Mouse (Mus musculus) lung, embryonic 14.5 days (tissue): ENCODE measurements around the gene Olfr684. TPM values are rescaled to one million over a fixed set of nuclear protein-coding genes. Genes with fewer than 3 reads are reported as not detected.

Experiments
- ATAC-seq: fragments of 200-750 bp; cut with Nextera tagmentation; 2 replicates; pipeline ENCODE4 v1.8.0; 2017; ENCODE audit warnings: mild to moderate bottlenecking, moderate TSS enrichment, moderate library complexity; ENCODE audit not compliant: insufficient read depth
- DNase-seq: peaks from one replicate; pipeline ENCODE4 v3.0.0-alpha.2; 2015
- H3K27ac ChIP-seq: fragments of 300-500 bp; sonication (generic); 2 replicates; pipeline ENCODE4 v1.5.1; 2014; ENCODE audit warnings: low read depth, mild to moderate bottlenecking, moderate library complexity
- H3K27me3 ChIP-seq: fragments of 300-500 bp; sonication (generic); 2 replicates; pipeline ENCODE4 v1.6.1; 2014; ENCODE audit warnings: low read length, control low read depth; ENCODE audit not compliant: insufficient read depth
- H3K36me3 ChIP-seq: fragments of 300-500 bp; sonication (generic); 2 replicates; pipeline ENCODE4 v1.6.1; 2014; ENCODE audit warnings: control low read depth; ENCODE audit not compliant: insufficient read depth
- H3K4me1 ChIP-seq: fragments of 300-500 bp; sonication (generic); 2 replicates; pipeline ENCODE4 v1.6.1; 2014; ENCODE audit warnings: antibody characterized with exemption, control low read depth; ENCODE audit not compliant: insufficient read depth
- H3K4me2 ChIP-seq: fragments of 300-500 bp; sonication (generic); 2 replicates; pipeline ENCODE4 v1.6.1; 2014; ENCODE audit warnings: mild to moderate bottlenecking
- H3K4me3 ChIP-seq: fragments of 300-500 bp; sonication (generic); 2 replicates; pipeline ENCODE4 v1.5.1; 2014; ENCODE audit warnings: low read depth, low read length
- H3K9ac ChIP-seq: fragments of 300-500 bp; sonication (generic); 2 replicates; pipeline ENCODE4 v1.6.1; 2014
- H3K9me3 ChIP-seq: fragments of 300-500 bp; sonication (generic); 2 replicates; pipeline ENCODE4 v1.6.1; 2016; ENCODE audit warnings: low read depth, low read length, control low read depth
- CTCF ChIP-seq: IDR thresholded peaks from 2 replicates; pipeline ENCODE4 v1.5.1; 2016; ENCODE audit warnings: antibody characterized with exemption, low read depth
- WGBS: fragments of 180-500 bp; shearing (Covaris S2); extraction: QIAGEN DNeasy Blood & Tissue Kit; methylation state at CpG from one replicate; pipeline ENCODE4 v1.1.7; 2014; 5-methylcytosine and 5-hydroxymethylcytosine counted together
- polyA plus RNA-seq: library from polyadenylated mRNA; unstranded; fragments of >200 nt; fragmentation: Nextera tagmentation; extraction: Ambion mirVana; gene quantifications from 2 replicates; pipeline ENCODE4 v1.2.1, GENCODE M21; 2014

Gene Olfr684
- polyA plus RNA-seq: not detected in 2 replicates

DNA sequence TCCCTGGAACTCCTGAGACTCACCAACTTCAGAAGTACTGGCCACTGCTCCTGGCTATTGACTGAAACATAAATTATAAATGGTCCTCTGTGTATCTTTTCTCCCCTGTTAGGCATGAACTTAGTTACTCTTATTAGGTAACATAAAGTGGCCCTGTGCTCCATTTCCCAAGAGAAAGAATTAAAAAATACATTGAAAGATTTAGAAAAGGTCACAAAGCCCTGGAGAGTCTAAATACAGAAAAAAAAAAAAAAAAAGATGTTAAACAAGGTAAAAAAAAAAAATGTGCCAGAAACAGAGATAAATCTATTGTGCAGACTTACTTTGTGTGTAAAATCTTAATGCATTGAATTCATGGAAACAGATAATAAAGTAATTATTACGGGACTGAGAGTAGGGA lies at the start of gene Olfr684:
Olfr684 (minus strand) TSS at position 101 of the 400 bp plus-strand sequence.
- H3K27me3 ChIP-seq: no peaks in the 10 kb centered on the region
- no peak within 1 kb of the TSS for H3K9ac ChIP-seq
- no peaks in the 10 kb centered on the region for H3K4me1 ChIP-seq
- no peak within 1 kb of the TSS for H3K4me3 ChIP-seq
- H3K36me3 ChIP-seq: no peaks in the 10 kb centered on the region
- DNase-seq (no peak), ATAC-seq (no peak)
- H3K4me2 ChIP-seq: no peak within 1 kb of the TSS
- no peak for TF ChIP-seq CTCF
- H3K27ac ChIP-seq: no peak within 1 kb of the TSS
- no peaks in the 10 kb centered on the region for H3K9me3 ChIP-seq
- WGBS: 55% methylated on average over 1 of the region's 1 CpGs

DNA sequence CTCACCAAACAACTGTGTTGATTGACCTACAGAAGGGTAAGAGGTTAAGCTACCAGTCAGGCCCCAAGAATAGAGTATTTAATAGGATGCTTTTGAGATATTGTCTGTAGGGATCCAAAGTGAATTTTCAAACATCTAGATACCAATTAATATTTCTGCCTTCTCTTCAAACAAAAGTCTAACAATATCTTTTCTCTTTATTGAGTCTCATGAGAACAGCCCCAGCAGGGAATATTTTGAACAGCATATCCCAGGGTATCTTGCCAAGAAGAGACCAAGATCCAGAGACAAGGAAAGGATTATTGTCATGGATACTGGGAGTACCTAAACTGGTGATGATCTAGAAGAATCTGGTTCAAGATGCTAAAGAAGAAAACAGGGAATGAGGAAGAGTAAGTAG lies 43.9 kb upstream of the Olfr684 start, which contains the start of gene Olfr686:
Olfr686 (minus strand) TSS at position 101 of the 400 bp plus-strand sequence.
- Histone ChIP-seq H3K27ac (no peak within 1 kb of the TSS), H3K36me3 (no peaks in the 10 kb centered on the region), H3K4me3 (no peak within 1 kb of the TSS), H3K9ac (no peak within 1 kb of the TSS), H3K4me1 (no peaks in the 10 kb centered on the region), H3K9me3 (no peaks in the 10 kb centered on the region), H3K4me2 (no peak within 1 kb of the TSS), H3K27me3 (no peaks in the 10 kb centered on the region)
- ATAC-seq: no peak
- no peak for DNase-seq
- no peak for TF ChIP-seq CTCF

DNA sequence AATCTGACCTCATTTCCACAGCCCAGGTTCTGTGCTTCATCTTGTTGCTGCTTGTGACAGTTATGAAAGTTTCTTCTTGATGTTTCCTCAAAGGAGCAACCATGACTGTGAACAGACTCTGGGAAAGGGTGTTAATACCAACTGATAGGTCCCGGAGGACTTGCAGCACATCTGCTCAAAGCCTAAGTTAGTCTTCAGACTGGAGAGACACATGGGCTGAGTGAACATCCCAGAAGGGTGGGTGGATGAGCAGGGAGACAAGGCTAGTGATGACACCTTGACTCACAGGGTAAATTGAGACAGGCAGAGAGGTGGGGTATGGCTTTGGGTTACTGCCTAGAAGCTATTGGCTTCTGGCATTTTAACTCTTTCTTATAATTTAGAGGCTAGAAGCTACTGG lies 22.5 kb upstream of the Olfr684 start, which contains the start of gene Olfr685:
Olfr685 (minus strand) TSS at position 101 of the 400 bp plus-strand sequence.
- Histone ChIP-seq H3K4me1 (no peaks in the 10 kb centered on the region), H3K4me3 (no peak within 1 kb of the TSS), H3K9ac (no peak within 1 kb of the TSS), H3K27me3 (no peaks in the 10 kb centered on the region), H3K36me3 (no peaks in the 10 kb centered on the region), H3K9me3 (no peaks in the 10 kb centered on the region), H3K4me2 (no peak within 1 kb of the TSS), H3K27ac (no peak within 1 kb of the TSS)
- DNase-seq (no peak), ATAC-seq (no peak)
- no peak for TF ChIP-seq CTCF
- 64% methylated on average over 1 of the region's 1 CpGs for WGBS

DNA sequence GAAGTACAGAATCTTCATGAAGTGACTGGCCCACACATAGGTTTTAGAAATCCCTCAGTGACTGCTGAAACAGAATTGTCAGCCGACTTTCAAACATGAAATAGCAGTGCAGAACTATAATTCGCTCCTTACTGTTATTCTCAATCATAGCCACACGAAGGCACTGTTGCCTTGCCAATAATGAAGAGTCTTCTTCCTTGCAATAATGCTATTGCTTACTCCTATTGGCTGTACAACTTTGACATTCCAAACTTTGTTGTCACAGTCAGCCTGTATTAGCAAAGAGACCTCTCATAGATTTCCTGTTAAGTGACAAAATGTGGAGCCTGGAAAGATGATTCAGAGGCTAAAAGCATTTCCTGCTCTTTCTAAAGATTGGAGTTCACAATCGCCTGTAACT lies 7.3 kb upstream of the Olfr684 start:
- Histone ChIP-seq H3K36me3 (no peaks in the 10 kb centered on the region), H3K4me1 (no peaks in the 10 kb centered on the region), H3K9ac (no peak overlapping the region), H3K9me3 (no peaks in the 10 kb centered on the region), H3K27me3 (no peaks in the 10 kb centered on the region), H3K27ac (no peak overlapping the region), H3K4me2 (no peak overlapping the region), H3K4me3 (no peak overlapping the region)
- WGBS: 44% methylated on average over 4 of the region's 4 CpGs
- TF ChIP-seq CTCF: peak; percentile 65
- peak; percentile 60 for DNase-seq
- ATAC-seq: no peak

DNA sequence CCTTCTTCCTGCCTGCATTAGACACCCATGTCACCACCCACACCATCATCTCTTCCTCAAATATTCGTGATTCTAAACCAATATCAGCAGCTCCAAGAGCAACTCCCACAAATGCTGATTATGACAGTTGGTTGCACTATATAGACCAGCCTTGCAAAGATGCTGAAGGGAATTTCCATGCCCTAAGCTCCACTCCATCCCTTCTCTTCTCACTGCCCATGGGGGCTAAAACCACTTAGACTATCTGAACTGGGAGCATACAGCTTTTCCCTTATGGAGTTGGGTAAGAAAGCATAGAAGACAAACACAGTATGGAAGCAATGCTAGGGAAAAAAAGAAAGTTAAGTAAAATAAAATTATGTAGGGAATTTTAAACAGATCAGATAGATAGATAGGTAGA lies 16.5 kb downstream of the Olfr684 start, which contains the start of gene Olfr683:
Olfr683 (minus strand) TSS at position 101 of the 400 bp plus-strand sequence.
- DNase-seq: no peak
- Histone ChIP-seq H3K4me3 (no peak within 1 kb of the TSS), H3K27ac (no peak within 1 kb of the TSS), H3K9me3 (no peaks in the 10 kb centered on the region), H3K4me1 (no peaks in the 10 kb centered on the region), H3K9ac (no peak within 1 kb of the TSS), H3K4me2 (no peak within 1 kb of the TSS), H3K36me3 (no peaks in the 10 kb centered on the region), H3K27me3 (no peaks in the 10 kb centered on the region)
- TF ChIP-seq CTCF: no peak
- 55% methylated on average over 1 of the region's 1 CpGs for WGBS
- ATAC-seq: no peak

DNA sequence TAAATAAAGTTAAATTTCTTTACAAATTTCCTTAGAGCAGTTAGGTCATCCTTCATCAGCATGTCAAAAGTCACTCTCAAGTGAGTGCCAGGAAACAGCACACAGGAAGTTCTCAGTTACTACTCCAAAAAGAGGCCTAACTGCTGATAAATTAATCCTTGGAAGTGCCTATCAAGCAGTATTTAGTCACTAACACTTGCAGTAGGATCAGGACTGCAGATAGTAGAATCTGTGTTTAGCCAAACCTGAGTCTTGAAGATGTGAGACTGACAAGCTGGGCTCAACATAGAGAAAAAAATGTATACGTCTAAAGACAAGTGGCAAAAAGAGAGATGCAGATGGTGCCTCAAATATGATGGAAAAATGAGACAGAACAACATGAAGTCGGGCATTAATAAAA lies 22.2 kb downstream of the Olfr684 start:
- Histone ChIP-seq H3K9ac (no peak overlapping the region), H3K36me3 (no peaks in the 10 kb centered on the region), H3K9me3 (no peaks in the 10 kb centered on the region), H3K27ac (no peak overlapping the region), H3K4me1 (no peaks in the 10 kb centered on the region), H3K27me3 (no peaks in the 10 kb centered on the region), H3K4me2 (no peak overlapping the region), H3K4me3 (no peak overlapping the region)
- ATAC-seq (peak; percentile 89; the same call in 1 of the 2 replicates), DNase-seq (peak; percentile 67)
- WGBS: 26% methylated on average over 2 of the region's 2 CpGs
- no peak for TF ChIP-seq CTCF

DNA sequence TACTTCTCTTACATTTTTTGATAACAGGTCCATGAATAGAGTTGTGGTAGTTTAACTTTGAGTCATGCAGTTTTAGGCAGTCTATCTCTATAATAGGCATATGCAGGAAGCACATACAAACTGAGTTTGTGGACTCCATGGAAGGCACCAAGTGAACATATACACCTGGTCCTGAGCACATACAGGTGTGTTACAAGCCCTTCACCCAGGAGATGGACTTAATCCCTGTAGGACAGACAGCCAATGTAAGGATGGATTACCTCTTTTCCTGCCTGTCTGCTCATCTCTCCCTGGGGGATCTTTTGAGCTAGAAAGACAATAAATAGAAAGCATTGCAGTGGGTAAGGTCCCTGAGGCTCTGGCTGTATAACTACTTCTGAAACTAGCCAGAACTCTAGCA lies 46.9 kb downstream of the Olfr684 start, which contains the start of gene Olfr681:
Olfr681 (plus strand) TSS at position 301 of the 400 bp plus-strand sequence.
- DNase-seq (no peak), ATAC-seq (no peak)
- no peaks in the 10 kb centered on the region for H3K27me3 ChIP-seq
- no peaks in the 10 kb centered on the region for H3K9me3 ChIP-seq
- H3K27ac ChIP-seq: no peak within 1 kb of the TSS
- no peak for TF ChIP-seq CTCF
- H3K4me1 ChIP-seq: no peaks in the 10 kb centered on the region
- no peak within 1 kb of the TSS for H3K9ac ChIP-seq
- no peak within 1 kb of the TSS for H3K4me3 ChIP-seq
- H3K4me2 ChIP-seq: no peak within 1 kb of the TSS
- no peaks in the 10 kb centered on the region for H3K36me3 ChIP-seq

Other genes with a start within 250 kb of the Olfr684 start
- not detected in 2 replicates for gene Olfr667, start 242.2 kb downstream of the Olfr684 start, polyA plus RNA-seq
- not detected in 2 replicates for gene Olfr668, start 235.6 kb downstream of the Olfr684 start, polyA plus RNA-seq
- gene Olfr669, start 229.4 kb downstream of the Olfr684 start, polyA plus RNA-seq: not detected in 2 replicates
- not detected in 2 replicates for gene Olfr670, start 201.0 kb downstream of the Olfr684 start, polyA plus RNA-seq
- gene Olfr671, start 184.5 kb downstream of the Olfr684 start, polyA plus RNA-seq: not detected in 2 replicates
- gene Olfr672, start 161.6 kb downstream of the Olfr684 start, polyA plus RNA-seq: not detected in 2 replicates
- gene Olfr675, start 135.2 kb downstream of the Olfr684 start, polyA plus RNA-seq: not detected in 2 replicates
- gene Olfr676, start 131.0 kb downstream of the Olfr684 start, polyA plus RNA-seq: not detected in 2 replicates
- gene Olfr677, start 112.3 kb downstream of the Olfr684 start, polyA plus RNA-seq: not detected in 2 replicates
- not detected in 2 replicates for gene Olfr678, start 99.2 kb downstream of the Olfr684 start, polyA plus RNA-seq
- gene Olfr679, start 82.4 kb downstream of the Olfr684 start, polyA plus RNA-seq: not detected in 2 replicates
- gene Olfr680-ps1, start 70.8 kb downstream of the Olfr684 start, polyA plus RNA-seq: not detected in 2 replicates
- not detected in 2 replicates for gene Olfr681, start 46.8 kb downstream of the Olfr684 start, polyA plus RNA-seq
- gene Olfr683, start 16.6 kb downstream of the Olfr684 start, polyA plus RNA-seq: not detected in 2 replicates
- not detected in 2 replicates for gene Olfr685, start 22.4 kb upstream of the Olfr684 start, polyA plus RNA-seq
- not detected in 2 replicates for gene Olfr686, start 43.8 kb upstream of the Olfr684 start, polyA plus RNA-seq
- gene Olfr688, start 124.4 kb upstream of the Olfr684 start, polyA plus RNA-seq: not detected in 2 replicates
- not detected in 2 replicates for gene Olfr689, start 147.5 kb upstream of the Olfr684 start, polyA plus RNA-seq
- not detected in 2 replicates for gene Olfr690, start 170.5 kb upstream of the Olfr684 start, polyA plus RNA-seq
- not detected in 2 replicates for gene Olfr691, start 178.6 kb upstream of the Olfr684 start, polyA plus RNA-seq
- not detected in 2 replicates for gene Olfr692, start 204.6 kb upstream of the Olfr684 start, polyA plus RNA-seq
- not detected in 2 replicates for gene Gm5901, start 211.4 kb upstream of the Olfr684 start, polyA plus RNA-seq
- gene Fam160a2, start 236.4 kb upstream of the Olfr684 start, polyA plus RNA-seq: 41.9 and 42.3 TPM in 2 replicates
- gene Cnga4, start 240.9 kb upstream of the Olfr684 start, polyA plus RNA-seq: 0.07 TPM in 1 of 2 replicates, not detected in the other